Mouse (Mus musculus): ENCODE data around the gene Lrwd1.

GRCm38 (mm10) chr5:136136292-136136990, 567 bp upstream of the Lrwd1 start:
- TF ChIP-seq CTCF (conservative IDR thresholded peaks at IDR 0.05 in 1 of 2, IDR thresholded peaks at IDR 0.05 in 1 of 2; ENCODE audit: low read depth in 2 of 2, low read length in 2 of 2) (no peak), POLR2A (IDR thresholded peaks at IDR 0.05; ENCODE audit: low read depth, low read length) (no peak), USF1 (IDR thresholded peaks at IDR 0.05; ENCODE audit: low read depth, low read length) (no peak), MAX (IDR thresholded peaks at IDR 0.05; ENCODE audit: low read length) (no peak), JUND (conservative IDR thresholded peaks at IDR 0.05; ENCODE audit: low read depth, low read length) (no peak), RAD21 (IDR thresholded peaks at IDR 0.05; ENCODE audit: low read depth, low read length) (no peak), ZMIZ1 (IDR thresholded peaks at IDR 0.05; ENCODE audit: low read depth, low read length) (no peak)
